Mouse (Mus musculus): ENCODE measurements around the gene Rnf111.

GRCm38 (mm10) chr9:70523813-70524212 lies 20.3 kb upstream of the Rnf111 start:
- TF ChIP-seq CTCF (IDR thresholded peaks at IDR 0.05; ENCODE audit: extremely low read depth, insufficient read depth, low read length) (no peak), POLR2A (IDR thresholded peaks at IDR 0.05; ENCODE audit: extremely low read depth, insufficient read depth, low read length) (no peak)

Data from cortical plate, adult 2 months (tissue).